Mouse (Mus musculus) lung, postnatal 0 days (tissue): ENCODE data around the gene Zfp26. TPM values are rescaled to one million over a fixed set of nuclear protein-coding genes. Genes with fewer than 3 reads are reported as not detected.

Experiments used
- ATAC-seq: fragments of 200-750 bp; cut with Nextera tagmentation; 2 replicates; pipeline ENCODE4 v1.8.0; 2017; ENCODE audit warnings: moderate library complexity
- DNase-seq: peaks from one replicate; pipeline ENCODE4 v3.0.0-alpha.2; 2016; ENCODE audit warnings: low spot score
- H3K27ac ChIP-seq: fragments of 300-500 bp; sonication (generic); 2 replicates; pipeline ENCODE4 v1.5.1; 2014; ENCODE audit warnings: antibody characterized with exemption, mild to moderate bottlenecking, low read length, mixed read lengths
- H3K27me3 ChIP-seq: fragments of 300-500 bp; sonication (generic); replicated peaks from 2 replicates; pipeline ENCODE4 v1.6.1; 2014; ENCODE audit warnings: low read length, mixed read lengths; ENCODE audit not compliant: insufficient read depth
- H3K36me3 ChIP-seq: fragments of 300-500 bp; sonication (generic); 2 replicates; pipeline ENCODE4 v1.6.1; 2014; ENCODE audit warnings: low read length, mixed read lengths; ENCODE audit not compliant: insufficient read depth
- H3K4me1 ChIP-seq: fragments of 300-500 bp; sonication (generic); 2 replicates; pipeline ENCODE4 v1.6.1; 2014; ENCODE audit warnings: antibody characterized with exemption, low read depth, low read length, mixed read lengths; ENCODE audit not compliant: insufficient read depth
- H3K4me2 ChIP-seq: fragments of 300-500 bp; sonication (generic); replicated peaks from 2 replicates; pipeline ENCODE4 v1.6.1; 2014; ENCODE audit warnings: low read depth, mild to moderate bottlenecking, low read length, moderate library complexity, mixed read lengths
- H3K4me3 ChIP-seq: fragments of 300-500 bp; sonication (generic); 2 replicates; pipeline ENCODE4 v1.5.1; 2014; ENCODE audit warnings: low read depth, low read length
- H3K9ac ChIP-seq: fragments of 300-500 bp; sonication (generic); replicated peaks from 2 replicates; pipeline ENCODE4 v1.6.1; 2014; ENCODE audit warnings: low read depth, mild to moderate bottlenecking
- H3K9me3 ChIP-seq: fragments of 300-500 bp; sonication (generic); 2 replicates; pipeline ENCODE4 v1.6.1; 2016; ENCODE audit warnings: low read length, mixed read lengths
- CTCF ChIP-seq: IDR thresholded peaks from 2 replicates; pipeline ENCODE4 v1.5.1; 2016; ENCODE audit warnings: antibody characterized with exemption, mild to moderate bottlenecking
- EP300 ChIP-seq: IDR thresholded peaks from 2 replicates; pipeline ENCODE4 v1.6.1; 2016; ENCODE audit warnings: antibody characterized with exemption, mild to moderate bottlenecking, control low read depth
- WGBS: fragments of 180-500 bp; shearing (Covaris S2); extraction: QIAGEN DNeasy Blood & Tissue Kit; methylation state at CpG from one replicate; pipeline ENCODE4 v1.1.7; 2014; 5-methylcytosine and 5-hydroxymethylcytosine counted together
- polyA plus RNA-seq: library from polyadenylated mRNA; unstranded; fragments of >200 nt; fragmentation: Nextera tagmentation; extraction: Ambion mirVana; gene quantifications from 2 replicates; pipeline ENCODE4 v1.2.1, GENCODE M21; 2015

Zfp26 gene
- polyA plus RNA-seq, 1 experiment from 2014 or later: 6.8 TPM

- TF ChIP-seq CTCF (no peak), EP300 (no peak)
- no peaks in the 10 kb centered on the region for H3K9me3 ChIP-seq
- peak overlapping the region; percentile 95 for H3K4me3 ChIP-seq
- 4% methylated on average over 20 of the region's 20 CpGs for WGBS
- H3K27me3 ChIP-seq: no peaks in the 10 kb centered on the region
- H3K4me2 ChIP-seq: peak overlapping the region; percentile 59
- peaks cover 5% of the 10 kb centered on the region; the same call in 1 of the 2 replicates for H3K4me1 ChIP-seq
- peak overlapping the region; percentile 90 for H3K9ac ChIP-seq
- DNase-seq (no peak), ATAC-seq (no peak)
- peak overlapping the region; percentile 97 for H3K27ac ChIP-seq
- no peaks in the 10 kb centered on the region for H3K36me3 ChIP-seq
Measured at GRCm38 (mm10) chr9:20491858-20492526, 32.0 kb upstream of the Zfp26 start.

- Histone ChIP-seq H3K4me1 (peaks cover 5% of the 10 kb centered on the region; the same call in 1 of the 2 replicates), H3K4me2 (no peak overlapping the region), H3K36me3 (0 out of 2 replicates have a peak, but pooled peaks cover 4% of the 10 kb centered on the region), H3K9ac (no peak overlapping the region), H3K27me3 (no peaks in the 10 kb centered on the region), H3K27ac (no peak overlapping the region), H3K4me3 (no peak overlapping the region), H3K9me3 (no peaks in the 10 kb centered on the region)
- 89% methylated on average over 5 of the region's 5 CpGs for WGBS
- DNase-seq (no peak), ATAC-seq (no peak)
- TF ChIP-seq CTCF (no peak), EP300 (no peak)
Measured at GRCm38 (mm10) chr9:20489536-20489935, 29.6 kb upstream of the Zfp26 start.

- no peaks in the 10 kb centered on the region for H3K9me3 ChIP-seq
- H3K36me3 ChIP-seq: peaks cover 16% of the 10 kb centered on the region; the same call in 1 of the 2 replicates
- TF ChIP-seq CTCF (no peak), EP300 (no peak)
- no peak overlapping the region for H3K9ac ChIP-seq
- no peak for DNase-seq
- H3K27ac ChIP-seq: no peak overlapping the region
- no peaks in the 10 kb centered on the region for H3K4me1 ChIP-seq
- no peak overlapping the region for H3K4me3 ChIP-seq
- no peak overlapping the region for H3K4me2 ChIP-seq
- 94% methylated on average over 5 of the region's 5 CpGs for WGBS
- no peak for ATAC-seq
- H3K27me3 ChIP-seq: no peaks in the 10 kb centered on the region
Measured at GRCm38 (mm10) chr9:20479396-20479795, 19.4 kb upstream of the Zfp26 start.

DNA sequence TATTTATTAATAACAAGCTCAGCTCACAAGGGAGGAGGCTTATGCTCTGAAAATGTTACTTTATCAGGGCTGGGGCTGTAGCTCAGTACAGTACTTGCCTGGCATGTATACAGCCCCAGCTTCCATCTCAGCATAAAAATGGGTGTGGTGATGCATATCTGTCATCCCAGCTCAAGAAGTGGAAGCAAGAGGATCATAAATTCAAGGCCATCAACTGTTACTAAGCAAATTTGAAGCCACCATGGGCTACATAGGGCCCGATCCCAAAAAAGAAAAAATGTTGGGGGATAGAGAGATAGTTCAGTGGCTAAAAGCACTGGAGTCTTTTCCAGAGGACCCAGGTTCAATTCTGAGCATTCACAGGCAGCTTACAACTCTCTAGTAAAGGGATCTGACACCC lies 16.7 kb upstream of the Zfp26 start:
- Histone ChIP-seq H3K27me3 (no peaks in the 10 kb centered on the region), H3K4me1 (no peaks in the 10 kb centered on the region), H3K4me3 (no peak overlapping the region), H3K27ac (no peak overlapping the region), H3K9me3 (no peaks in the 10 kb centered on the region), H3K9ac (no peak overlapping the region), H3K4me2 (no peak overlapping the region), H3K36me3 (peaks cover 32% of the 10 kb centered on the region)
- WGBS: 95% methylated on average over 1 of the region's 1 CpGs
- DNase-seq (no peak), ATAC-seq (no peak)
- TF ChIP-seq EP300 (no peak), CTCF (no peak)

DNA sequence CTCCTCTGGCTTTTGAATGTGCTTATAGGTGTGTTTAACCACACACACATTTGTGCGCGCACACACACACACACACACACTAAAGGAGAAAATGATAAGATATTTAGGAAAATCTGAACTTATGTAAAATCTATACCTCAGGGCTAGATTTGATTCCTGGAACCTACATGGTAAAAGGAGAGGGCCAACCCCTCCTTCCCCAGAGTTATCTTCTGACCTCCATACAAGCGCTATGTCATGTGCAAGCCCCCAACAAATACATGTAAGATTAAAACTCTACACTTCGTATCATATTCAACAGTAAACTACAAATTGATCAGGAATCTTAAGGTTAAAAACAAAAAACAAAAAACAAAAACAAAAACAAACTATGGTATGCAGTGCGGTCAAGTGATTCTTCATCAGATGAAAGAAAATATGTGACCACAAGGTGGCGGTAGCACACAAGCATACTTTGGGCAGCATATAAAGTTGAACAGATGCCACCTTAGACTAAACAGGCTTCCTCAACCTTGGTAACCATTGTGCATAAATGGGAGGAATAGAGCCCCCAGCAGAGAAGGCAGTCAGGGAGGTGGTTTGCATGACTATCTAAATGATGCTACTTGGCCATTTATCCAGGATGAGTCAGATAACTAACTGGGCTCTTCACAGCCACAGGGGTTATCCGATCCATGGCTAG lies 6.9 kb upstream of the Zfp26 start:
- ATAC-seq: peak; percentile 38; the same call in 1 of the 2 replicates

DNA sequence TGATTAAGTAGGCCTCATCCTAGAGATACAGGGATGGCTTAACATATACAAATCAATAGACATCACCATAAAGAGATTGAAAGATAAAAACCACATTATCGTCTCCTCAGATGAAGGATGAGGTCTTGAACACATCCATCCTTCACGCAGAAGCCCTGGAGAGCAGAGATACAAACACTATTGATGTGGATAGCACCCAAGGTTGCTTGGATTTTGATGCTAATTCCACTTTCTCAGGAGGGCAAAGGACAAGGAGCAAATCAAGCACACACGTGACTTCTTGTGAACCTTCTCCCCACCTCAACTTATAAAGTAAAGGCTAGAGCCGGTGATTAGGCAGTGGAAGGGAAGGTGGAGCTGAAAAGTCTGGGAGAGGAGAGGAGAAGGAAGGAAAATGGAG lies 6.3 kb downstream of the Zfp26 start:
- no peak overlapping the region for H3K4me2 ChIP-seq
- WGBS: 84% methylated on average over 4 of the region's 4 CpGs
- no peak overlapping the region for H3K27ac ChIP-seq

More for the DNA sequence above, 6.9 kb upstream of the Zfp26 start:
- Histone ChIP-seq H3K36me3 (peaks cover 28% of the 10 kb centered on the region), H3K4me2 (no peak overlapping the region), H3K4me3 (no peak overlapping the region), H3K27me3 (no peaks in the 10 kb centered on the region), H3K27ac (no peak overlapping the region), H3K4me1 (no peaks in the 10 kb centered on the region), H3K9me3 (peaks cover 15% of the 10 kb centered on the region), H3K9ac (no peak overlapping the region)
- peak; percentile 88 for DNase-seq
- 57% methylated on average over 7 of the region's 7 CpGs for WGBS
- TF ChIP-seq CTCF (peak; percentile 90), EP300 (0 out of 2 replicates have a peak, but pooled peaks have one; percentile 11)

More for the DNA sequence above, 6.3 kb downstream of the Zfp26 start:
- Histone ChIP-seq H3K27me3 (no peaks in the 10 kb centered on the region), H3K36me3 (peaks cover 13% of the 10 kb centered on the region; the same call in 1 of the 2 replicates), H3K4me3 (no peak overlapping the region), H3K4me1 (no peaks in the 10 kb centered on the region; the same call in 1 of the 2 replicates), H3K9me3 (no peaks in the 10 kb centered on the region), H3K9ac (no peak overlapping the region)
- DNase-seq (no peak), ATAC-seq (no peak)
- TF ChIP-seq EP300 (no peak), CTCF (no peak)
